Mouse (Mus musculus) hindbrain, embryonic 14.5 days (tissue): ENCODE data around the gene Caps2. TPM values are rescaled to one million over a fixed set of nuclear protein-coding genes. Genes with fewer than 3 reads are reported as not detected.
"Not testable (repeated sequence)": the region's sequence is repeated elsewhere in the genome, so short reads cannot be mapped to it uniquely, and the experiment has no call there.

Experiments
- ATAC-seq: fragments of 200-750 bp; cut with Nextera tagmentation; 2 replicates; pipeline ENCODE4 v1.8.0; 2017; ENCODE audit warnings: moderate number of reproducible peaks, mild to moderate bottlenecking, moderate TSS enrichment, moderate library complexity; ENCODE audit not compliant: low FRiP score
- DNase-seq: peaks from one replicate; pipeline ENCODE4 v3.0.0-alpha.2; 2015; ENCODE audit warnings: low spot score
- H3K27ac ChIP-seq: fragments of 300-500 bp; sonication (generic); 2 replicates; pipeline ENCODE4 v1.5.1; 2014; ENCODE audit warnings: mild to moderate bottlenecking, moderate library complexity
- H3K27me3 ChIP-seq: fragments of 300-500 bp; sonication (generic); 2 replicates; pipeline ENCODE4 v1.6.1; 2014; ENCODE audit warnings: mild to moderate bottlenecking, low read length, mixed read lengths; ENCODE audit not compliant: control insufficient read depth, insufficient read depth
- H3K36me3 ChIP-seq: fragments of 300-500 bp; sonication (generic); replicated peaks from 2 replicates; pipeline ENCODE4 v1.6.1; 2014; ENCODE audit not compliant: control insufficient read depth, insufficient read depth
- H3K4me1 ChIP-seq: fragments of 300-500 bp; sonication (generic); replicated peaks from 2 replicates; pipeline ENCODE4 v1.6.1; 2014; ENCODE audit warnings: antibody characterized with exemption, low read length, mixed read lengths; ENCODE audit not compliant: control insufficient read depth, insufficient read depth
- H3K4me2 ChIP-seq: fragments of 300-500 bp; sonication (generic); replicated peaks from 2 replicates; pipeline ENCODE4 v1.6.1; 2014; ENCODE audit warnings: mild to moderate bottlenecking, moderate library complexity
- H3K4me3 ChIP-seq: fragments of 300-500 bp; sonication (generic); replicated peaks from 2 replicates; pipeline ENCODE4 v1.5.1; 2014; ENCODE audit warnings: mild to moderate bottlenecking, low read length
- H3K9ac ChIP-seq: fragments of 300-500 bp; sonication (generic); 2 replicates; pipeline ENCODE4 v1.6.1; 2014
- H3K9me3 ChIP-seq: fragments of 300-500 bp; sonication (generic); 2 replicates; pipeline ENCODE4 v1.6.1; 2016; ENCODE audit warnings: low read length; ENCODE audit not compliant: control insufficient read depth
- WGBS: fragments of 180-500 bp; shearing (Covaris S2); extraction: QIAGEN DNeasy Blood & Tissue Kit; methylation state at CpG from one replicate; pipeline ENCODE4 v1.1.7; 2014; 5-methylcytosine and 5-hydroxymethylcytosine counted together
- polyA plus RNA-seq: library from polyadenylated mRNA; unstranded; fragments of >200 nt; fragmentation: Nextera tagmentation; extraction: Ambion mirVana; gene quantifications from 2 replicates; pipeline ENCODE4 v1.2.1, GENCODE M21; 2014

The Caps2 gene
- polyA plus RNA-seq, 1 experiment from 2014 or later, result 0.96 TPM

DNA sequence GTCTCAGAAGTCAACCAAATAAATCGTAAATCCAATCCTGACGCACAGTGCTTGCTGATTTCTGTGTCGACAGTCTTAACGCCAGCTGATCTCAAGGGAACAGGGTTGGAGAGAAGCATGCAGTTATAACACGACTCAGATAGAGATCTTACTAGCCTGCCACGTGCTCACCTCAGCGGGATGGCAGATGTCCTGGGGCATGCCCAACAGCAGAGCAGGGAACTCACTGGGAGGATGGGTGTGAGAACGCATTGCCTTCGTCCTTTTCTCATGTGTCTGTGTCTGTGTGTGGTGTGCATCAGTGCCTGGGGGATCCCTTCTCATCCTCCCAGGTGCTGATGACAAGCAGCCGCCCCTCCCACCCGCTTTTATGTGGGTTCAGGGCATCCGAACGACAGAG, 13.6 kb downstream of the Caps2 start:
- H3K4me3 ChIP-seq, result 0 out of 2 replicates have a peak overlapping the region, but pooled peaks have one; percentile 5

GRCm38 (mm10) chr10:112193919-112194318, 30.5 kb downstream of the Caps2 start:
- WGBS, result 88% methylated on average over 2 of the region's 2 CpGs
- H3K9me3 ChIP-seq, H3K4me3 ChIP-seq, H3K27me3 ChIP-seq, H3K4me2 ChIP-seq, H3K27ac ChIP-seq, H3K9ac ChIP-seq, ATAC-seq, DNase-seq, H3K36me3 ChIP-seq, H3K4me1 ChIP-seq: not testable (repeated sequence)

More for the DNA sequence above, 13.6 kb downstream of the Caps2 start:
- not testable (repeated sequence) for DNase-seq, H3K27me3 ChIP-seq, H3K27ac ChIP-seq, H3K36me3 ChIP-seq, ATAC-seq, H3K4me1 ChIP-seq, H3K9me3 ChIP-seq
- H3K4me2 ChIP-seq, result peak overlapping the region; percentile 29
- H3K9ac ChIP-seq, result peak overlapping the region; percentile 28; the same call in 1 of the 2 replicates
- WGBS, result 32% methylated on average over 13 of the region's 13 CpGs

DNA sequence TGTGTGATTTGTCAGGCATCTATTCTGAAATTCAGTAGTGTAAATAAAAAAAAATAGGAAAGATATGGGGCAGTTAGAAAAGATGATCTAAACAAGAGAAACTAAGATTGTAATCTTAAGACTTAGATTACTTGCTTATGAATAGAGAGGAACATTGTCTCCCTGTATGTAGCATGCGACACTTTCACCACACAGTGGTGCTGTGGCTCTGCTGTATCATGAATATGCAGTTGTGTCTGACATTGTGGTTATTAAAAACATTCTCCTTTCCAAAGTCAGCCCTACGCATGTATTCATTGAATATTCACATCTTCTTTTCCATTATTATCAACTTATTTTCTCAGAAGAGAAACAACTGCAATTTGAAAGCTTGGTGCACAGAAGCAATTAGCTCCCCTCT, 40.0 kb downstream of the Caps2 start:
- 41% methylated on average over 2 of the region's 2 CpGs for WGBS
- no peaks in the 10 kb centered on the region for H3K4me1 ChIP-seq
- ATAC-seq, result peak; percentile 69; the same call in 1 of the 2 replicates

DNA sequence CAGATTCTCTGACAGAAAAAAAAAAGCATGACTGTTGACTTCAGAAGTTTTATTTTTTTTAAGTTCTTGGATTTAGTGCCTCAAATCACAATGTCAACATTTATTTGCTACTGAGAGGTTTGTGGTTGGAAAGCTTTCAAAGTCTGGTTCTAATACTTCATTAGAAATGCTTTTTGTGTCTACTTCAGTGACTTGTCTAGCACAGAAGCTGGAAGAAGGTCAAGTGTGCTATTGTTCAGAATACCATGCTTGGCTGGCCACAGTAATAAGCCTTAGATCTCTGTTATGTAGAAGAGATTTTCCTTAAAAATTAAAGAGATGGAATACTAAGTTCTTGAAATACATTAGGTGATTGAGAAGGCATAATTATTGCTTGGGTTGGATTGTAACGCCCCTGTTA, 63.7 kb downstream of the Caps2 start:
- Histone ChIP-seq H3K9ac (no peak overlapping the region), H3K4me1 (no peaks in the 10 kb centered on the region), H3K36me3 (no peaks in the 10 kb centered on the region), H3K27me3 (no peaks in the 10 kb centered on the region), H3K9me3 (no peaks in the 10 kb centered on the region), H3K4me2 (no peak overlapping the region), H3K27ac (no peak overlapping the region), H3K4me3 (no peak overlapping the region)
- WGBS, result 68% methylated on average over 1 of the region's 1 CpGs
- no peak for ATAC-seq
- DNase-seq, result no peak

More for the DNA sequence above, 40.0 kb downstream of the Caps2 start:
- Histone ChIP-seq H3K9me3 (no peaks in the 10 kb centered on the region), H3K4me3 (no peak overlapping the region), H3K36me3 (no peaks in the 10 kb centered on the region), H3K27ac (no peak overlapping the region), H3K4me2 (no peak overlapping the region), H3K27me3 (no peaks in the 10 kb centered on the region), H3K9ac (no peak overlapping the region)
- peak; percentile 84 for DNase-seq

GRCm38 (mm10) chr10:112229091-112229843, 65.8 kb downstream of the Caps2 start:
- H3K4me1 ChIP-seq, H3K4me3 ChIP-seq, H3K9me3 ChIP-seq, H3K36me3 ChIP-seq, H3K9ac ChIP-seq, H3K27ac ChIP-seq, H3K27me3 ChIP-seq, ATAC-seq, DNase-seq, H3K4me2 ChIP-seq: not testable (repeated sequence)
- WGBS, result 37% methylated on average over 6 of the region's 6 CpGs

DNA sequence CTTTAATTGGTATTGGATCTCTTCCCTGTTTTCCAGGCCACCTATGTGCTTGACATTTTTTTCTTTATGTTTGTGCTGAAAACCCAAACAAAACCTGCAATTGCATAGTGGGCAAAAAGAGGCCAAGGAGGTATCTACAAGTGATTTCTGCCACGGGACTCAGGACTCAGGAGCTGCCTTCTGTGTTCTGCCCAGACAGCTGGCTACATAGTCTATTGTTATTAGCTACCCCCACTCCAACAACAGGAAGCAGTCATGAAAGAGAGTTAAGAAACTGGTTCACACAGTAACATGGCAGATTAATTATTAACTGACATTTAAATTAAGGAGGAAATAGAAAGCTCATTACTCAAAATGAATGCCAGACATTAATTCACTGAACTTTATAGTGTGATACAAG, 69.3 kb downstream of the Caps2 start:
- ATAC-seq, H3K9me3 ChIP-seq, H3K4me1 ChIP-seq, H3K4me3 ChIP-seq, DNase-seq, H3K9ac ChIP-seq, H3K27me3 ChIP-seq, H3K27ac ChIP-seq, H3K4me2 ChIP-seq, H3K36me3 ChIP-seq: not testable (repeated sequence)
- WGBS, result 9% methylated on average over 1 of the region's 1 CpGs

GRCm38 (mm10) chr10:112235396-112235940, 72.0 kb downstream of the Caps2 start:
- WGBS, result 85% methylated on average over 5 of the region's 5 CpGs
- DNase-seq, ATAC-seq, H3K4me2 ChIP-seq, H3K9ac ChIP-seq, H3K36me3 ChIP-seq, H3K27ac ChIP-seq, H3K4me3 ChIP-seq, H3K27me3 ChIP-seq, H3K4me1 ChIP-seq, H3K9me3 ChIP-seq: not testable (repeated sequence)

GRCm38 (mm10) chr10:112248273-112248672, 84.9 kb downstream of the Caps2 start:
- WGBS, result 71% methylated on average over 2 of the region's 2 CpGs
- Histone ChIP-seq H3K9ac (no peak overlapping the region), H3K4me3 (no peak overlapping the region), H3K4me2 (no peak overlapping the region), H3K9me3 (no peaks in the 10 kb centered on the region), H3K27ac (no peak overlapping the region), H3K27me3 (no peaks in the 10 kb centered on the region), H3K36me3 (no peaks in the 10 kb centered on the region), H3K4me1 (no peaks in the 10 kb centered on the region)
- ATAC-seq (no peak), DNase-seq (no peak)

DNA sequence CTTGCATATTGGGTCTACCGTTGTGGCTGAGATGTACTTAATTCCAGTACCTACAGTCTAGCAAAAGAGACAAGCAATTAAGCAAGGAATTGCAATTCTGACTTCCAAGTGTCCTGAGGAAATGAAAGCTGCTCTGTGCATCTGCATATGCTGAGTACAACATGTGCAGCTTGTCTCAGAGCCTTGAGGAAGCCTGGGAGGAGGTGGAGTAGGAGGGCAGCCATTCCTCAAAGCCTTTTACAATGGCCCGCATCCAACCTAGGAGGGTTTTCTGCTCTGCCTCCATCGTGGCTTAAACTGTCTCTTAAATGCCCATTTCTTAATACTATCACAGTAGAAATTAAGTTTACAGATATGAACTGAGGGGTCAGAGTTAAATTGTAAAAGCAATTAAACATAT, 100.0 kb downstream of the Caps2 start:
- Histone ChIP-seq H3K4me1 (no peaks in the 10 kb centered on the region), H3K9ac (no peak overlapping the region), H3K4me2 (no peak overlapping the region), H3K36me3 (no peaks in the 10 kb centered on the region), H3K4me3 (no peak overlapping the region), H3K9me3 (no peaks in the 10 kb centered on the region), H3K27ac (no peak overlapping the region), H3K27me3 (no peaks in the 10 kb centered on the region)
- DNase-seq (no peak), ATAC-seq (no peak)
- WGBS, result 84% methylated on average over 3 of the region's 3 CpGs
